Mouse (Mus musculus) liver, postnatal 0 days (tissue): ENCODE data around the gene Fam83g.

ENCODE experiments used
- CTCF ChIP-seq: sonication (generic); IDR thresholded peaks from 2 replicates; pipeline ENCODE4 v1.5.1; 2016; ENCODE audit warnings: antibody characterized with exemption, low read depth
- EP300 ChIP-seq: IDR thresholded peaks from 2 replicates; pipeline ENCODE4 v1.6.1; 2016; ENCODE audit warnings: antibody characterized with exemption, low read depth, mild to moderate bottlenecking

GRCm38 (mm10) chr11:61653568-61653967 is 30.3 kb upstream of the Fam83g start:
- TF ChIP-seq CTCF, result no peak
- TF ChIP-seq EP300, result no peak
